Mouse (Mus musculus): ENCODE measurements around the gene Nemp1.

DNA sequence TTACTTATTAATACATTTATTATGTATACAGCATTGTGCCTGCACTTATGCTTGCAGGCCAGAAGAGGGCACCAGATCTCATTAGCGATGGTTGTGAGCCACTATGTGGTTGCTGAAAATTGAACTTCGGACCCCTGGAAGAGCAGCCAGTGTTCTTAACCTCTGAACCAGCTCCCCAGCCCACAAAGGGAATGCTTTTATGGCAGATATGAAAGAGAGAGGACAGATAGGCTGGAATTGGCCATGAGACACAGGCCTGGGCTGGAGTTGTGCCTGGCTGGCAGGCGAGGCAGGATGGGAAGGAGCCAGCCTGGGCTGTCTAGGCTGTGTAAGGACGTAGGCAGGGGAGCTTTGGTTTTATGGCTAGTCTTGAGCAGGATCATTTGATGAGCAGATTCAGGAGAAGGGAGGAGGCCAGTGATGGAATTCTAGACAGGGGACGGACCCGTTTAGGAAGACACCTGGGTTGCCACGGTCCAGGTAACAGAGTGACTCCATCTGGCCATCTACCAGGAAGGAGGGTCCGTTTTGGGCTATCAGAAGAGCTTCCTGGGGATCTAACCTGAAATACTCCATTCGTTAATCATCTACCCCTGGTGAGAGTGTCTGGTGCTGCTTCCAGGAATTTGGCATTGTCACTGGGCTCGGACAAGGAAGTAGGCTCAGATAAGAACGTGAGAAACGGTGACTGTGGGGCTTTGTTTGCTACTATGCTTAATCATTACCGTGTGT lies 71.6 kb downstream of the Nemp1 start:
- no peak for TF ChIP-seq POLR2A (IDR thresholded peaks at IDR 0.05; ENCODE audit: control insufficient read depth, low read depth, low read length)
- TF ChIP-seq CTCF (IDR thresholded peaks at IDR 0.05; ENCODE audit: control insufficient read depth, insufficient read depth, insufficient replicate concordance, low read depth, low read length): no peak

Measured in testis, adult 2 months (tissue).